Mouse (Mus musculus) heart, adult 8-10 months (tissue): ENCODE measurements around the gene Dazap1. TPM values are rescaled to one million over a fixed set of nuclear protein-coding genes. Genes with fewer than 3 reads are reported as not detected.

ENCODE experiments used
- DNase-seq: peaks from one replicate; pipeline ENCODE4 v3.0.0; 2022; ENCODE audit warnings: low spot score
- microRNA-seq: library from miRNA; unstranded; fragments of <30 nt; microRNA quantifications from one replicate; pipeline ENCODE4 v1.2.0, GENCODE M21; 2022
- total RNA-seq, 4 experiments: library from RNA; stranded (reverse); gene quantifications; 2 replicates each; pipeline ENCODE4 v1.2.4; 2022

Gene Dazap1
- total RNA-seq, 4 experiments from 2014 or later = 49.2 to 62.8 (median 56.5) TPM

DNA sequence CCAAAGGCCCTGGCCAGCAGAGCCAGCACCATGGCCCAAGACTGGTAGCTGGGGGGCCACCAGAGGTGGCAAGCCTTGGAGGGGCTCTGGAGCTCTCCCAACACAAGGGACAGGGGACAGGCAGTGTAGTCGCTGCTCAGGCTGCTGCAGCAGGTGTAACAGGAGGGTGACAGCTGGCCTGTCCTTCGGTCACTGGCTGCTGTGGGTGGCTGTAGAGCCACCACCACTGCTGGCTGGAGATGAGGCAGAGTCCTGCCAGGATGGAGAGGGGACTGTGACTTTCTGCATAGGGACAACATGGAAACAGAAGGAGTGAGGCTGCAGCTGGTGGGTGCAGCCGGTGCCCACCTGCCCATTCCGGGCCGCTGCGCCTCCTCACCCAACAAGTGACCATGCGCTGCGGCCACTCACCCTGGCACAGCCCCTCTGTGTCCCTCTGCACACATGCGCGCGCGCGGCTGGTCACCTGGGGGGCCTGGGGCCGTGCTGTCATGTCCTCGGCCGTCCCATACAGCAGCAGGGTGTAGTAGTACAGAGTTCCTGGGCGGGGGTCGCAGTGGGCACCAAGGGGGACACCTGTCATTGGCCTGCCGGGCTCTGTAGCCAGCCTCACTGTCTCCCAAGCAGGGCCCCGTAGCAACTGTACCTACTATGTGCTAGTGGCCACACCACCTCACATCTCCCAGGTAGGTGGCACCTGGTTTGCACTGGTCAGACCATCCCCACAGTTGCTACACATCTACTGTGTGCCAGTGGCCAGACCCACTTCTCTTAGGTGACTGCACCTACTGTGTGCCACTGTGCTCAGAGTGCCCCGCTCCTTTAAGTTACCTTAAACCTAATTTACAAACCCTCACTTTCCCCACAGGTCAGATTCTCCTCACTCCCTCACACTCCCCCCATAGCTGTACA is 60.6 kb downstream of the Dazap1 start:
- DNase-seq = no peak

DNA sequence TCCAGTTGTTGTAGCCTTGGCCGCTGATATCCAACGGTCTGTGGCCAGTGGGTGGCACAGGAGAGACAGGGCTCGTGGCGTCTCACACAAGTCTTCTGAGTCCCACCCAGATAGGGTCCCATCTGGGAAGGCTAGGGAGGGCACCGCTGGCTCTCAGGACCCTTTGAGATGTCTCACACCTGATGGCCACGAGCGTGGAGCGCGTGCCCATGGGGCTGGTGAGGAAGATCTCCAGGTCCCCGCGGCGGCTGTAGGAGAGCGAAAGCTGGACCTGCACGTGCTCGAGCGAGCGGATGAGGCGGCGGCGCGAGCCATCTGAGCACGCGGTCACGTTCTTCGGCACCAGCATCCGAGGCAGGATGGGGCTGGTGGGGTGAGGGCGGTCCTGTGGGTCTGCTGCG is 61.5 kb downstream of the Dazap1 start:
- DNase-seq = no peak

DNA sequence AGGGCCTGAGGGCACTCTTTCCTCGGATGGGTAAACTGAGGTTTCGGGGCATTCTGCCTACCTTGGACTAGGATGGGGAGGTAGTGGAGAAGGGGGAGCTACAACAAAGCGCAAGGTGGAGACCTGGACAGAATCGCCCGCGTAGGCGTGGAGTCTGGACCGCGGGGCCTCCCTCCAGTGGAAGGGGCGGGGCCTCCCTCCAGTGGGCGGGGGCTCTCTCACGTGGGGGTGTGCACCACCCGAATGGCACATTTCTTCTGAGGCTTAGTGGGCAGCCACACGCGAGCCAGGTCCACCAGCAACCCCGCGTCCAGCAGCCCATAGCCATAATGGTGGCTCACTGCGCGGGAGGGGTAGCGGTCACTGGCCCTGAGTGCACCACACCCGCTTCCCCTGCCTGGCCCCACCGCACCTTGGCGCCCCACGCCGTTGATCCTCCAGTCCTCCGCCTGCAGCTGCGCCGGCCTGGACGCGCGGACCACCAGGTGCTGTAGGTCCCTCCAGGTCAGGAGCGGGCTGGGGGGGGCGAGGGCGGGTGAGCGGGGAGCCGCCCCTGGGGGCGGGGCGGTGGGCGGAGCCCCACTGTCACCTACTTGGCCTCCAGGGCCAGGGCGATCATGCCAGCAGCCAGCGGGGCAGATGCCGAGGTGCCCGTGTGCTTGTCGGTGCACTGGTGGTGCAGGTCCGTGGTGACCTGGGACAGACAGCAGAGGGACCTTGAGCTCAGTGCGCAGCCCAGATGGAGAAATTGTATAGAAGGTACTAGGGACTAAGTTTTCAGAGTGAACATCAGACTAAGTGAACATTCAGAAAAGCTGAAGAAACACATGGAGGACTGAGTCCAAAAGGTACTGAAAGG is 62.2 kb downstream of the Dazap1 start:
- peak; percentile 62 for DNase-seq

DNA sequence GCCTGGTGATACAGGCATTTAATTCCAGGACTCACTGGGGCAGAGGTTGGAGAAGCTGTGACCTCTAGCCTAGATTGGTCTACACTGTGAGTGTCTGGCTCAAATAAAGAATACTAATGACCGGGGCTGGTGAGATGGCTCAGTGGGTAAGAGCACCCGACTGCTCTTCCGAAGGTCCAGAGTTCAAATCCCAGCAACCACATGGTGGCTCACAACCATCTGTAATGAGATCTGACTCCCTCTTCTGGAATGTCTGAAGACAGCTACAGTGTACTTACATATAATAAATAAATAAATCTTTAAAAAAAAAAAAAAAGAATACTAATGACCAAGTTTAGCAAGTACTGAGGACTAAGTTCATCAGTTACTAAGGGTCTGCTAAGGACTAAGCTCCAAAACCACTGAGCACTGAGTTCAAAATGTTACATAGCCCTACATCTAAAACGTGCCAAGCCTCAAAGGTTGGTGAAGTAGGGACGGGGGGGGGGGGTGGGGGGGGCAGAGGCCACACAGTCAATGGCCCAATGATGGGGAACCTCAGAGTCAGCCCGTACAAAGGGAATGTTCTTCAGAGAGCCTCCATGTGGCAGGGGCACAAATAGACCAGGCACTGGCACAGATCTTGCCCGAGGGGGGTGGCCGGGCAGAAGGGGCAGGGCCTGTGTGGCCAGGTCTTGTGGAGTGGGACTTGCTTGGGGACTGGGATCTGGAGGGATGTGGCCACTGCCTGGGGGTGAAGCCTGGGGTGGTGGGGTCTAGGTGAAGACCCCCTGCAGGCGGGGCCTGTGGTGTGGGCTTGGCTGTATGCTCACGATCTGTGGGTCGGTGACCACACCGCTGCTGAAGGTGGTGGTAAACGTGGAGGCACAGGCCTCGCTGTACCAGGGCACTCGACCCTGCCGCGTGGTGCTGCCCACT is 63.1 kb downstream of the Dazap1 start:
- no peak for DNase-seq

DNA sequence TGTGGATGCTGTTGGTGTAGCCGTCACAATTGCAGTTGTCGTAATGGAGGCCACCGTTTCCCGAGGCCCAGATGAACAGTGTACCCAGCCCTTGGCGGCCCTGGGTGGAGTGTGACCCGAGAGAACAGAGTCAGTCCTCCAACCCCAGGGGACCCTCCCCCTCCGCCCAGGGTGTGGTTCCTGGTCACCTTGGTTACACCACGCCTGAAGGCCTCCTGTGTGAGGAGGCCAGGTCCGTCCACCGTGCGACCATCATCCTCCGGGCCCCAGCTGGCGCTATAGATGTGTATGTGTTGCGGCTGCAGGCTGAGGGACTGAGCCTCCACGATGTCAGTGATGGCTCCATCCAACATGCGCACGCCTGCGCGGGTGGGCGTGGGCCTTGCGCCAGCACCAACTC is 63.8 kb downstream of the Dazap1 start:
- DNase-seq = no peak

DNA sequence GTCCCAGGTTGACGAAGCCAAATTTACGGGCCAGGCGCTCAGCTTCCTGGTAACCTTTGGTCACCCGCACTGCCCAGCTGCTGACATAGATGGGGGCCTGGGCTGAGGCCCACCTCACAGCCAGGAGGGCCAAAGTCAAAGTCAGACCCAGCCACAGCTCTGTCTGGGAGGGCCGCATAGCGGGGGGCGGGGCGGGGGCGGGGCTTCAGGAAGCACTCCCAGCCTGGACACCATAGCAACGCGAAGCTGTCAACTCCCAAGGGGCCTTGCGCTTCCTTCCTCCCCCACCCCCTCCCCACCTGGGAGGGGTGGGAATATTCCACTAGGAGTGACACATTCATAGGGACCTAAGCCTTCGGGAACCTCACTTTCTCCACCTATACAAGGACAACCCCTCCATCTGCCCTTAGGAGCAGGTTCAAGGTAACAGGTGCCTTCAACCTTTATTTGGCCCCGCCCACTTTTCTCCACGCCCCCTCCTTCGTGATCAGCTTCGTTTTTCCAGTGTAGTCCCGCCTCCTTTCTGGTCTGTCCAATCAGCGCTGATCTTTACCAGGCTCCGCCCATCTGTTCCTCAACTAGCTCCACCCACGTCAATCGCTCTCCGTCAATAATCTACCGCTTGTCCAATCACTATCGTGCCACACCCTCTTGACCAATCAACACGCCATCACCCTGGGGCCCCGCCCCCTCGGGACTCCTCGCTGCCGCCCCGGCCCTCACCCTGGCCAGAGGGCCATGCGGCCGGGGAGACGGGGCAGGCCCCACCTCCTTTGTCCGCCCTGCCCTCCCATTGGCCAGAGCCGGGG is 68.2 kb downstream of the Dazap1 start, which contains the start of the genes Pcsk4 and Reep6:
Gene Pcsk4 (minus strand): TSS at position 226 of the 809 bp plus-strand sequence.
Gene Reep6 (plus strand): TSS at position 681 of the 809 bp plus-strand sequence.
- peak; percentile 91 for DNase-seq

DNA sequence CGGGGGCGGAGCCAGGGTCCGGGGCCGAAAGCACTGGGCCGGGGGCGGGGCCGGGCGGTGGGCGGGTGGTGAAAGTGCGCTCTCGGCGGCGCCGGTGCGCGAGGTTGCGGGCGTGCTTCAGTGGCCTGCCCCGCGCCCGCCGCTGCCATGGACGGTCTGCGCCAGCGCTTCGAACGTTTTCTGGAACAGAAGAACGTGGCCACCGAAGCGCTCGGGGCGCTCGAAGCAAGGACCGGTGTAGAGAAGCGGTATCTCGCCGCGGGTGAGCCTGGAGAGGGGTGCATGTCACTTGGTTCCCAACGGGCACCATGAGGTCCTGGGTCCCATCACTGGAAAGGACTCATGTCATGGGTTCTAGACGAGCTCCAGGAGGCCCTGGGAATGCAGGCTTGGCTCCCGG is 68.8 kb downstream of the Dazap1 start:
- no peak for DNase-seq

DNA sequence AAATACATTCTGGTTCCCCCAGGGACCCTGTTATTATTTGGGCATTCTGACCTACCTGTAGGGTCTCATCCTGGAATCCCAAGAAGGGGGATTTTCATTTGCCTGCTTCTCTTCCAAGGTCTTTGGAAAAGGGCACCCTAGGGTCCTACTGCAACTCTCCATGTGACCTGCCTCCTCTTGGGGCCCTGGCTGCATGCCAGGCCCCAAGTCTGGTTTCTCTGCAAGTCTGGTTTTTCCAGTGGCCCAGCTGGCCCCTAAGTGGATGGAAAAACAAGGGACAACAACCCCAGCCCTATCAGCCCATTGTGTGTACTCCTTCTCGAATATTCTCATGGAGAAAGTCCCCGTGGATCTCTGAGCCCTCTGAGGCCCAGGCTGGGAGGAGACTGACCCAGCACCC is 69.6 kb downstream of the Dazap1 start:
- DNase-seq = no peak

DNA sequence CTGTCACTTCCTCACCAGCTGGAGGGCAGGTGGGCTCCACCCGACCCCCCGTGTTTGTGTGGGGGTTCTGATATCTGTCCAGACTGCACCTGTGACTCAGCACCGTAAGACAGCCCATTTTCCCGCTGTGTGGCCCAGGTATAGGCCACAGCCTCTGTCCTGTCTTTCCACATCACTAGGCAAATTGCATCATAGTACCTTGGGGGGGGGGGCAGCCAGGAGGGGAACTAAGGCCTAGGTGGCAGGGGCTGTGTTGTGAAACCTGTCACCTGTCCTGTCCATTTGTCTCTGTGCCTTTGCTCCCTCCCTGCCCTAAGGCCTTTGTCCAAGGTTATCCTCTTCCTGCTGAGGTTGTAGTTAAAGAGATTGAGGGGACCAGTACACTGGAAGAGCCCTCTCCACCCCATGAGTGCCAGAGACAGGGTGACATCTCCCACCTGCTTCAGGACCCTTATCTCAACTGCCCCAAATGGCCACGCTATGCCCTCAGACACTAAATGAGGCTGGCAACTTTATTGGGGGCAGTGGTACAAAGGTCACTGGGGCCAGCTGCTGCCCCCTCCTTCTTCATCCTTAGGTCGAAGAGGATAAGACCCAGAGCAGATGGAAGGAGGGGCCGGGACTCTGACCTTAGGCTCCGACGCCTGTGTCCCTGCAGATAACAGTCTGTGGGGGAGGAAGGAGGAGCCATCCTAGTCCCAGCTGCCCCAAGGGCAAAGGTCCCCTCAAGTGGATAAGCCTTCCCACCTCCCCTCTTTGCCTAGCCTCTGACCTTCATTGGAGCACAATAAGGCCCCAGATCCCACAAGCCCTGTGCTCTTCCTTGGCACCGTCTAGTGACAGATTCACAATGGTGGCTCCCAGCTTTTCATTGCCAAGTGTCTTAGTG is 70.6 kb downstream of the Dazap1 start:
- DNase-seq = no peak

DNA sequence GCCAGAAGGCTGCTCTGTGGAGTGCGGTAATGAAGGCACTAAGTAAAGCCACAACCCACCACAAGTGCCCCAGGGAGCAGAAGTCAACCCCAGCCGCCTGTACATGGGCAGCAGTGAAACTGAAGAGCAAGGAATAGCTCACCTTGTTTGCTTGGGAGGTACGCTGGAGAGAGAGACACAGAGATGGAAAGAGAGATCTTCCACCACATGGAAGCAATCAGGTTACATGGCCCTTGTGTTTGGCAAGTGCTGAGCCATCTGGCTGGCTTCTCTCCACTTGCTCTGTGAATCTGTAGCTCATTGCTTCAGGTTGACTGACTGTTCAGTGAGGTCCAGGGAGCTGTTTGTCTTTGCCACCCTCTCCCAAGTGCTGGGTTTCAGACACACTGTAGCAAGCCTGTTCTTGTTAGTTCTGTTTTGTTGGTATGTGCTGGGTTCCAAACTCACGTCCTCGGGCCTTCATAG is 71.3 kb downstream of the Dazap1 start:
- DNase-seq = no peak

DNA sequence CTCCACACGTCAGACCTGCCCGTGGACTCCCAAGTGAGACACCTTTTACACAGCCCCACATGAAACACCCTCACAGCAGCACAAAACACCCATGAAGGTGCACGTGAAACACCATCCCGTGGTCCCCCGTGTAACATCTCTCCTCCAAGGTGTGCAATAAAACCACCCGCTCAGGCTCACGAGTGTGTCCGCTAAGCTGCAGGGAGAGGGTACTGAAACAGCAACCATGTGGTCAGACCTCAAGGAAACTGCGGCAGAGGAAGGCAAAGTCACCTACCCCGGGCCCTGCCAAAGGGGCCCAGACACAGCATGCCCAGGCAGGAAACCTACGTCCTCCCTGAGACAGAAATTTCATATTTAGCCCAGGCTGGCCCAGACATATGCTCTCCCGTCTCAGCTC is 75.0 kb downstream of the Dazap1 start:
- DNase-seq = no peak

Small RNA genes lying within 50 kb of the gene (microRNA-seq; reads per million reads assigned to microRNA genes)
- gene Mir6911 = not detected

Other genes starting within 250 kb of the Dazap1 start
- gene Arhgap45, start 244.8 kb upstream of the Dazap1 start, total RNA-seq = 1 to 10 TPM; 2.9 to 5.1 (median 3.4) TPM
- gene Polr2e, start 221.7 kb upstream of the Dazap1 start, total RNA-seq = 100 to 1,000 TPM in 2 of 4 experiments, 10 to 100 TPM in 2; 91.7 to 106 (median 100) TPM
- gene Gpx4, start 214.3 kb upstream of the Dazap1 start, total RNA-seq = 1,000 to 10,000 TPM; 1,048 to 1,125 (median 1,067) TPM
- 10 to 100 TPM in 3 of 4 experiments, 1 to 10 TPM in 1; 9.5 to 12.0 (median 11.1) TPM for gene Sbno2, start 155.9 kb upstream of the Dazap1 start, total RNA-seq
- 100 to 1,000 TPM; 148 to 176 (median 153) TPM for gene Stk11, start 145.7 kb upstream of the Dazap1 start, total RNA-seq
- 1,000 to 10,000 TPM; 1,050 to 1,135 (median 1,101) TPM for gene Atp5d, start 122.9 kb upstream of the Dazap1 start, total RNA-seq
- 1 to 10 TPM; 3.8 to 6.1 (median 4.6) TPM for gene Cbarp, start 120.7 kb upstream of the Dazap1 start, total RNA-seq
- 100 to 1,000 TPM in 1 of 4 experiments, 10 to 100 TPM in 3; 83.9 to 111 (median 91.0) TPM for gene Midn, start 113.2 kb upstream of the Dazap1 start, total RNA-seq
- 10 to 100 TPM; 34.7 to 69.7 (median 51.6) TPM for gene Cirbp, start 95.5 kb upstream of the Dazap1 start, total RNA-seq
- gene 1600002K03Rik, start 88.5 kb upstream of the Dazap1 start, total RNA-seq = 1 to 10 TPM; 4.9 to 7.7 (median 5.9) TPM
- 1 to 10 TPM in 3 of 4 experiments, under 1 TPM in 1; 0.78 to 1.2 (median 1.1) TPM for gene Efna2, start 82.0 kb upstream of the Dazap1 start, total RNA-seq
- 10 to 100 TPM; 10.5 to 16.3 (median 14.6) TPM for gene Mum1, start 35.1 kb upstream of the Dazap1 start, total RNA-seq
- gene Ndufs7, start 12.4 kb upstream of the Dazap1 start, total RNA-seq = 1,000 to 10,000 TPM in 3 of 4 experiments, 100 to 1,000 TPM in 1; 949 to 1,112 (median 1,023) TPM
- 10 to 100 TPM; 10.3 to 17.1 (median 14.7) TPM for gene Gamt, start 474 bp upstream of the Dazap1 start, total RNA-seq
- 100 to 1,000 TPM; 763 to 919 (median 846) TPM for gene Rps15, start 31.0 kb downstream of the Dazap1 start, total RNA-seq
- gene Apc2, start 34.5 kb downstream of the Dazap1 start, total RNA-seq = 1 to 10 TPM; 2.2 to 3.1 (median 2.2) TPM
- gene 2310011J03Rik, start 59.1 kb downstream of the Dazap1 start, total RNA-seq = 10 to 100 TPM; 14.3 to 19.8 (median 16.3) TPM
- gene Pcsk4, start 68.0 kb downstream of the Dazap1 start, total RNA-seq = 1 to 10 TPM; 1.7 to 3.1 (median 2.7) TPM
- gene Reep6, start 68.5 kb downstream of the Dazap1 start, total RNA-seq = 1 to 10 TPM; 3.1 to 7.6 (median 5.0) TPM
- gene Adamtsl5, start 86.9 kb downstream of the Dazap1 start, total RNA-seq = 100 to 1,000 TPM in 2 of 4 experiments, 10 to 100 TPM in 2; 87.9 to 109 (median 99.6) TPM
- 1 to 10 TPM in 2 of 4 experiments, under 1 TPM in 2; 0.91 to 1.3 (median 1.1) TPM for gene Plk5, start 95.0 kb downstream of the Dazap1 start, total RNA-seq
- gene Mex3d, start 126.2 kb downstream of the Dazap1 start, total RNA-seq = 1 to 10 TPM; 5.9 to 9.8 (median 8.3) TPM
- 100 to 1,000 TPM in 1 of 4 experiments, 10 to 100 TPM in 3; 92.9 to 107 (median 97.0) TPM for gene Mbd3, start 138.1 kb downstream of the Dazap1 start, total RNA-seq
- gene Uqcr11, start 145.3 kb downstream of the Dazap1 start, total RNA-seq = 1,000 to 10,000 TPM; 1,795 to 2,190 (median 1,939) TPM
- gene Tcf3, start 172.2 kb downstream of the Dazap1 start, total RNA-seq = 10 to 100 TPM; 15.8 to 18.0 (median 17.6) TPM
- gene Onecut3, start 233.3 kb downstream of the Dazap1 start, total RNA-seq = under 1 TPM in 1 of 4 experiments, not detected in 3; 0.09 TPM